Mouse (Mus musculus) olfactory bulb, adult 2 months (tissue): ENCODE results near the gene Enpep.

Experiments used
- CTCF ChIP-seq: fragments of 200-500 bp; IDR thresholded peaks from 2 replicates; pipeline ENCODE4 v1.5.1; 2012; ENCODE audit warnings: low read depth, mild to moderate bottlenecking, low read length, moderate library complexity; ENCODE audit not compliant: insufficient read depth
- POLR2A ChIP-seq: fragments of 200-500 bp; IDR thresholded peaks from 2 replicates; pipeline ENCODE4 v1.6.1; 2012; ENCODE audit warnings: mild to moderate bottlenecking, low read depth, low read length, moderate library complexity; ENCODE audit not compliant: insufficient read depth

- no peak for TF ChIP-seq CTCF
- TF ChIP-seq POLR2A: no peak
These were observed 40.6 kb upstream of the Enpep start for GRCm38 (mm10) chr3:129373108-129373507.
